Mouse (Mus musculus) heart, postnatal 14 days (tissue): ENCODE results near the gene Gm8334. TPM values are rescaled to one million over a fixed set of nuclear protein-coding genes. Genes with fewer than 3 reads are reported as not detected.
"Not testable (repeated sequence)": the region's sequence is repeated elsewhere in the genome, so short reads cannot be mapped to it uniquely, and the experiment has no call there.

Experiments used
- DNase-seq, 2 experiments: peaks; one replicate each; pipeline ENCODE4 v3.0.0; 2021 to 2022
- intact Hi-C: fragments of 180-260 bp; cut with DNase I; formaldehyde crosslinking; loops from one replicate; pipeline ENCODE4 v1.15.1; 2025
- long read RNA-seq, 2 experiments: library from polyadenylated mRNA; stranded (forward); transcript quantifications; one replicate each; pipeline ENCODE4 v2.0.0; 2021
- total RNA-seq, 2 experiments: library from RNA; stranded (reverse); gene quantifications; 2 replicates each; pipeline ENCODE4 v1.2.3; 2021

Gene Gm8334
- not detected for total RNA-seq
- long read RNA-seq, experiment 1 = 0 reads
- long read RNA-seq, experiment 2 = 0 reads

GRCm38 (mm10) chrX:148615053-148615452, at the start of gene Gm8334:
Gm8334 (minus strand) TSS chrX:148615153.
- intact Hi-C loops, DNase-seq: not testable (repeated sequence)

GRCm38 (mm10) chrX:148663298-148663697, 48.3 kb upstream of the Gm8334 start, which contains the start of gene Gm15127:
Gm15127 (plus strand) TSS chrX:148663598.
- intact Hi-C loops, DNase-seq: not testable (repeated sequence)

Other genes starting within 250 kb of the Gm8334 start
- not detected for gene Gm15114, start 126.2 kb downstream of the Gm8334 start, total RNA-seq
- gene Gm15127, start 48.4 kb upstream of the Gm8334 start, total RNA-seq = not detected
- gene Luzp4, start 242.5 kb upstream of the Gm8334 start, total RNA-seq = not detected